Mouse (Mus musculus) forebrain, embryonic 15.5 days (tissue): ENCODE results near the gene Dynlt1b. TPM values are rescaled to one million over a fixed set of nuclear protein-coding genes. Genes with fewer than 3 reads are reported as not detected.
"Not testable (repeated sequence)": the region's sequence is repeated elsewhere in the genome, so short reads cannot be mapped to it uniquely, and the experiment has no call there.

ENCODE experiments used
- ATAC-seq: fragments of 200-750 bp; cut with Nextera tagmentation; replicated peaks from 2 replicates; pipeline ENCODE4 v1.8.0; 2017; ENCODE audit warnings: mild to moderate bottlenecking, moderate TSS enrichment, moderate library complexity
- H3K27ac ChIP-seq: fragments of 300-500 bp; sonication (generic); replicated peaks from 2 replicates; pipeline ENCODE4 v1.5.1; 2015; ENCODE audit warnings: mild to moderate bottlenecking, inconsistent platforms
- H3K27me3 ChIP-seq: fragments of 300-500 bp; sonication (generic); 2 replicates; pipeline ENCODE4 v1.6.1; 2015; ENCODE audit warnings: inconsistent platforms
- H3K36me3 ChIP-seq: fragments of 300-500 bp; sonication (generic); 2 replicates; pipeline ENCODE4 v1.6.1; 2015; ENCODE audit warnings: mild to moderate bottlenecking, inconsistent platforms
- H3K4me1 ChIP-seq: fragments of 300-500 bp; sonication (generic); 2 replicates; pipeline ENCODE4 v1.6.1; 2015; ENCODE audit warnings: inconsistent platforms
- H3K4me2 ChIP-seq: fragments of 300-500 bp; sonication (generic); replicated peaks from 2 replicates; pipeline ENCODE4 v1.6.1; 2015; ENCODE audit warnings: mild to moderate bottlenecking, inconsistent platforms
- H3K4me3 ChIP-seq: fragments of 300-500 bp; sonication (generic); 2 replicates; pipeline ENCODE4 v1.5.1; 2015; ENCODE audit warnings: mild to moderate bottlenecking, inconsistent platforms
- H3K9ac ChIP-seq: fragments of 300-500 bp; sonication (generic); replicated peaks from 2 replicates; pipeline ENCODE4 v1.6.1; 2015; ENCODE audit warnings: mild to moderate bottlenecking, inconsistent platforms
- H3K9me3 ChIP-seq: fragments of 300-500 bp; sonication (generic); 2 replicates; pipeline ENCODE4 v1.6.1; 2016; ENCODE audit warnings: inconsistent platforms
- WGBS: fragments of 180-500 bp; shearing (Covaris S2); methylation state at CpG from one replicate; pipeline ENCODE4 v1.1.7; 2015; ENCODE audit warnings: mixed read lengths; 5-methylcytosine and 5-hydroxymethylcytosine counted together
- polyA plus RNA-seq: library from polyadenylated mRNA; unstranded; fragments of >200 nt; fragmentation: Nextera tagmentation; extraction: Ambion mirVana; gene quantifications from 2 replicates; pipeline ENCODE4 v1.2.1, GENCODE M21; 2015

Dynlt1b gene
- polyA plus RNA-seq, 1 experiment from 2014 or later, result 888 TPM

- H3K4me3 ChIP-seq, H3K27me3 ChIP-seq, H3K9ac ChIP-seq, H3K27ac ChIP-seq, H3K4me1 ChIP-seq, H3K36me3 ChIP-seq, H3K4me2 ChIP-seq, H3K9me3 ChIP-seq, ATAC-seq: not testable (repeated sequence)
- 87% methylated on average over 12 of the region's 12 CpGs for WGBS
Observed at GRCm38 (mm10) chr17:6449166-6449565, 19.3 kb downstream of the Dynlt1b start.

GRCm38 (mm10) chr17:6451205-6451604 lies 21.3 kb downstream of the Dynlt1b start:
- peaks cover 13% of the 10 kb centered on the region for H3K36me3 ChIP-seq
- not testable (repeated sequence) for H3K27me3 ChIP-seq, H3K27ac ChIP-seq, H3K9ac ChIP-seq, H3K4me2 ChIP-seq, ATAC-seq, H3K4me3 ChIP-seq, H3K9me3 ChIP-seq, H3K4me1 ChIP-seq
- WGBS, result 85% methylated on average over 2 of the region's 10 CpGs

GRCm38 (mm10) chr17:6452689-6453088 lies 22.8 kb downstream of the Dynlt1b start:
- H3K36me3 ChIP-seq, result peaks cover 15% of the 10 kb centered on the region

GRCm38 (mm10) chr17:6454703-6455102 lies 24.8 kb downstream of the Dynlt1b start:
- H3K27me3 ChIP-seq, H3K9me3 ChIP-seq, H3K27ac ChIP-seq, H3K4me2 ChIP-seq, H3K9ac ChIP-seq, ATAC-seq, H3K4me1 ChIP-seq, H3K4me3 ChIP-seq: not testable (repeated sequence)
- peaks cover 21% of the 10 kb centered on the region for H3K36me3 ChIP-seq
- 93% methylated on average over 2 of the region's 2 CpGs for WGBS

More at GRCm38 (mm10) chr17:6452689-6453088, 22.8 kb downstream of the Dynlt1b start:
- H3K27ac ChIP-seq, H3K9me3 ChIP-seq, H3K4me1 ChIP-seq, H3K4me2 ChIP-seq, H3K27me3 ChIP-seq, H3K9ac ChIP-seq, ATAC-seq, H3K4me3 ChIP-seq: not testable (repeated sequence)
- WGBS, result 83% methylated on average over 9 of the region's 11 CpGs

- WGBS, result 95% methylated on average over 12 of the region's 12 CpGs
- H3K9me3 ChIP-seq, H3K27me3 ChIP-seq, H3K4me2 ChIP-seq, H3K4me1 ChIP-seq, H3K27ac ChIP-seq, H3K4me3 ChIP-seq, ATAC-seq, H3K9ac ChIP-seq: not testable (repeated sequence)
- H3K36me3 ChIP-seq, result peaks cover 21% of the 10 kb centered on the region
Observed at GRCm38 (mm10) chr17:6455883-6456282, 26.0 kb downstream of the Dynlt1b start.

- not testable (repeated sequence) for ATAC-seq, H3K4me2 ChIP-seq, H3K9ac ChIP-seq, H3K4me3 ChIP-seq, H3K27me3 ChIP-seq, H3K27ac ChIP-seq, H3K4me1 ChIP-seq, H3K9me3 ChIP-seq
- WGBS, result 93% methylated on average over 18 of the region's 22 CpGs
- H3K36me3 ChIP-seq, result peaks cover 21% of the 10 kb centered on the region
Observed at GRCm38 (mm10) chr17:6456614-6457402, 26.9 kb downstream of the Dynlt1b start.

- not testable (repeated sequence) for H3K4me1 ChIP-seq, H3K27ac ChIP-seq, ATAC-seq, H3K9ac ChIP-seq, H3K4me3 ChIP-seq, H3K4me2 ChIP-seq, H3K9me3 ChIP-seq, H3K27me3 ChIP-seq
- peaks cover 11% of the 10 kb centered on the region for H3K36me3 ChIP-seq
- whole genome bisulfite sequencing, result 96% methylated on average over 5 of the region's 5 CpGs
Observed at GRCm38 (mm10) chr17:6461083-6461595, 31.2 kb downstream of the Dynlt1b start.

GRCm38 (mm10) chr17:6465735-6466134 lies 35.8 kb downstream of the Dynlt1b start:
- H3K4me2 ChIP-seq, H3K4me1 ChIP-seq, H3K4me3 ChIP-seq, H3K27me3 ChIP-seq, H3K36me3 ChIP-seq, H3K9me3 ChIP-seq, ATAC-seq, H3K9ac ChIP-seq: not testable (repeated sequence)
- WGBS, result 80% methylated on average over 9 of the region's 9 CpGs
- H3K27ac ChIP-seq, result peak overlapping the region; percentile 60

GRCm38 (mm10) chr17:6467638-6468461 lies 37.9 kb downstream of the Dynlt1b start:
- not testable (repeated sequence) for H3K9me3 ChIP-seq, H3K36me3 ChIP-seq, H3K9ac ChIP-seq, H3K4me1 ChIP-seq, H3K27ac ChIP-seq, H3K4me3 ChIP-seq, H3K27me3 ChIP-seq, H3K4me2 ChIP-seq
- 65% methylated on average over 18 of the region's 18 CpGs for WGBS
- 0 out of 2 replicates have a peak, but pooled peaks have one; percentile 12 for ATAC-seq

- H3K4me3 ChIP-seq, H3K27ac ChIP-seq, H3K27me3 ChIP-seq, H3K9me3 ChIP-seq, H3K9ac ChIP-seq, ATAC-seq, H3K4me2 ChIP-seq, H3K36me3 ChIP-seq, H3K4me1 ChIP-seq: not testable (repeated sequence)
- WGBS, result 65% methylated on average over 3 of the region's 3 CpGs
Observed at GRCm38 (mm10) chr17:6470031-6470430, 40.1 kb downstream of the Dynlt1b start.

- H3K9ac ChIP-seq, H3K4me3 ChIP-seq, H3K27ac ChIP-seq, H3K36me3 ChIP-seq, H3K4me2 ChIP-seq, ATAC-seq, H3K27me3 ChIP-seq, H3K9me3 ChIP-seq, H3K4me1 ChIP-seq: not testable (repeated sequence)
- WGBS, result 90% methylated on average over 3 of the region's 7 CpGs
Observed at GRCm38 (mm10) chr17:6470671-6471070, 40.8 kb downstream of the Dynlt1b start.

- Histone ChIP-seq H3K4me2 (0 out of 2 replicates have a peak overlapping the region, but pooled peaks have one; percentile 7), H3K4me1 (peaks cover 15% of the 10 kb centered on the region)
- not testable (repeated sequence) for ATAC-seq, H3K9me3 ChIP-seq, H3K27ac ChIP-seq, H3K36me3 ChIP-seq, H3K4me3 ChIP-seq, H3K27me3 ChIP-seq, H3K9ac ChIP-seq
- WGBS, result 94% methylated on average over 6 of the region's 6 CpGs
Observed at GRCm38 (mm10) chr17:6475270-6475669, 45.4 kb downstream of the Dynlt1b start.
